Mouse (Mus musculus) C2C12 (cell line): ENCODE measurements around the gene Gpatch2. TPM values are rescaled to one million over a fixed set of nuclear protein-coding genes. Genes with fewer than 3 reads are reported as not detected.

Experiments used
- H3K27me3 ChIP-seq: one replicate; pipeline ENCODE4 v1.6.1; 2011; ENCODE audit not compliant: control insufficient read depth, insufficient read depth, insufficient read length
- H3K36me3 ChIP-seq: one replicate; pipeline ENCODE4 v1.6.1; 2011; ENCODE audit not compliant: control insufficient read depth, insufficient read depth
- H3K4me3 ChIP-seq: one replicate; pipeline ENCODE4 v1.5.1; 2011; ENCODE audit warnings: mild to moderate bottlenecking, control low read depth; ENCODE audit not compliant: poor library complexity, insufficient read depth, severe bottlenecking
- H3K79me2 ChIP-seq: one replicate; pipeline ENCODE4 v1.6.1; 2011; ENCODE audit not compliant: control insufficient read depth, insufficient read depth
- H3K79me3 ChIP-seq: one replicate; pipeline ENCODE4 v1.6.1; 2011; ENCODE audit warnings: low read depth, control low read depth
- H3ac ChIP-seq: one replicate; pipeline ENCODE3; 2011; ENCODE audit warnings: low read depth; ENCODE audit not compliant: control insufficient read depth, insufficient read length
- CEBPB ChIP-seq: IDR thresholded peaks from one replicate; pipeline ENCODE4 v1.6.1; 2011; ENCODE audit warnings: low read depth, mild to moderate bottlenecking, control low read depth, moderate library complexity
- CTCF ChIP-seq: IDR thresholded peaks from one replicate; pipeline ENCODE4 v1.5.1; 2011; ENCODE audit not compliant: control insufficient read depth, insufficient read depth, insufficient read length
- FOSL1 ChIP-seq: IDR thresholded peaks from one replicate; pipeline ENCODE4 v1.8.0; 2011; ENCODE audit warnings: mild to moderate bottlenecking, low read length; ENCODE audit not compliant: poor library complexity, insufficient read depth, severe bottlenecking
- MAX ChIP-seq: IDR thresholded peaks from one replicate; pipeline ENCODE4 v1.6.1; 2011; ENCODE audit warnings: mild to moderate bottlenecking, control low read depth
- MYOD1 ChIP-seq: IDR thresholded peaks from one replicate; pipeline ENCODE4 v1.6.1; 2011; ENCODE audit warnings: low read depth; ENCODE audit not compliant: control insufficient read depth, insufficient read length
- MYOG ChIP-seq: IDR thresholded peaks from one replicate; pipeline ENCODE4 v1.6.1; 2011; ENCODE audit not compliant: control insufficient read depth, insufficient read length; ENCODE audit errors: extremely low read depth
- USF1 ChIP-seq: IDR thresholded peaks from one replicate; pipeline ENCODE4 v1.6.1; 2011; ENCODE audit warnings: low read depth, mild to moderate bottlenecking, control low read depth, moderate library complexity
- polyA plus RNA-seq: library from polyadenylated mRNA; unstranded; fragments of >200 nt; fragmentation: generic; extraction: Trizol; gene quantifications from one replicate; pipeline ENCODE4 v1.2.1, GENCODE M21; 2012; ENCODE audit warnings: missing spikeins

The Gpatch2 gene
- polyA plus RNA-seq, 1 experiment: 4.6 TPM

- H3K4me3 ChIP-seq: no peak overlapping the region
- TF ChIP-seq USF1: no peak
- no peak for TF ChIP-seq FOSL1
- TF ChIP-seq MAX: no peak
- no peak for TF ChIP-seq MYOD1
- TF ChIP-seq MYOG: no peak
- no peak for TF ChIP-seq CEBPB
- no peak for TF ChIP-seq CTCF
- H3K27me3 ChIP-seq: no peaks in the 10 kb centered on the region
- peaks cover 13% of the 10 kb centered on the region for H3K36me3 ChIP-seq
- no peak overlapping the region for H3ac ChIP-seq
- peaks cover 8% of the 10 kb centered on the region for H3K79me3 ChIP-seq
- H3K79me2 ChIP-seq: peaks cover 17% of the 10 kb centered on the region
Measured at GRCm38 (mm10) chr1:187236296-187236695, 21.0 kb downstream of the Gpatch2 start.

GRCm38 (mm10) chr1:187238061-187238460 is 22.8 kb downstream of the Gpatch2 start:
- peaks cover 17% of the 10 kb centered on the region for H3K79me2 ChIP-seq
- no peak overlapping the region for H3ac ChIP-seq
- H3K4me3 ChIP-seq: no peak overlapping the region
- no peaks in the 10 kb centered on the region for H3K27me3 ChIP-seq
- H3K79me3 ChIP-seq: peaks cover 5% of the 10 kb centered on the region
- TF ChIP-seq FOSL1 (no peak), MYOD1 (no peak), CEBPB (no peak)
- peaks cover 10% of the 10 kb centered on the region for H3K36me3 ChIP-seq

- peaks cover 17% of the 10 kb centered on the region for H3K79me2 ChIP-seq
- no peak overlapping the region for H3K4me3 ChIP-seq
- H3K27me3 ChIP-seq: no peaks in the 10 kb centered on the region
- peaks cover 7% of the 10 kb centered on the region for H3K36me3 ChIP-seq
- no peak overlapping the region for H3ac ChIP-seq
- peaks cover 5% of the 10 kb centered on the region for H3K79me3 ChIP-seq
- TF ChIP-seq USF1 (no peak), CTCF (no peak), CEBPB (no peak)
Measured at GRCm38 (mm10) chr1:187240304-187240703, 25.0 kb downstream of the Gpatch2 start.

- TF ChIP-seq MYOD1 (no peak), CTCF (no peak), USF1 (no peak), CEBPB (no peak), MAX (no peak), MYOG (no peak), FOSL1 (no peak)
- H3K79me2 ChIP-seq: peaks cover 8% of the 10 kb centered on the region
Measured at GRCm38 (mm10) chr1:187241329-187241728, 26.0 kb downstream of the Gpatch2 start.

GRCm38 (mm10) chr1:187244734-187245133 is 29.4 kb downstream of the Gpatch2 start:
- TF ChIP-seq MAX: no peak
- no peak for TF ChIP-seq CTCF
- no peak for TF ChIP-seq CEBPB
- TF ChIP-seq MYOG: no peak
- no peak for TF ChIP-seq USF1
- no peak for TF ChIP-seq MYOD1
- TF ChIP-seq FOSL1: no peak
- H3K27me3 ChIP-seq: no peaks in the 10 kb centered on the region
- H3K79me3 ChIP-seq: no peaks in the 10 kb centered on the region
- H3ac ChIP-seq: no peak overlapping the region
- H3K36me3 ChIP-seq: no peaks in the 10 kb centered on the region
- no peak overlapping the region for H3K4me3 ChIP-seq
- no peaks in the 10 kb centered on the region for H3K79me2 ChIP-seq

More at GRCm38 (mm10) chr1:187241329-187241728, 26.0 kb downstream of the Gpatch2 start:
- Histone ChIP-seq H3K79me3 (peaks cover 3% of the 10 kb centered on the region), H3K36me3 (peaks cover 4% of the 10 kb centered on the region), H3K27me3 (no peaks in the 10 kb centered on the region), H3K4me3 (no peak overlapping the region), H3ac (no peak overlapping the region)

GRCm38 (mm10) chr1:187250741-187251262 is 35.5 kb downstream of the Gpatch2 start:
- no peaks in the 10 kb centered on the region for H3K27me3 ChIP-seq
- H3ac ChIP-seq: no peak overlapping the region
- no peak for TF ChIP-seq MAX
- TF ChIP-seq MYOG: no peak
- no peak for TF ChIP-seq FOSL1
- TF ChIP-seq CEBPB: no peak
- no peaks in the 10 kb centered on the region for H3K79me3 ChIP-seq
- H3K4me3 ChIP-seq: no peak overlapping the region
- H3K36me3 ChIP-seq: no peaks in the 10 kb centered on the region
- no peaks in the 10 kb centered on the region for H3K79me2 ChIP-seq
